Mouse (Mus musculus) brain, embryonic 14.5 days (tissue): Measurements from ENCODE around the gene Leo1.

Source experiments
- CTCF ChIP-seq: fragments of 200-500 bp; IDR thresholded peaks from 2 replicates; pipeline ENCODE4 v1.5.1; 2012; ENCODE audit warnings: inconsistent platforms, mild to moderate bottlenecking, moderate library complexity, borderline replicate concordance; ENCODE audit not compliant: insufficient read depth, insufficient read length; ENCODE audit errors: extremely low read depth
- POLR2A ChIP-seq: fragments of 200-500 bp; IDR thresholded peaks from 2 replicates; pipeline ENCODE4 v1.6.1; 2012; ENCODE audit warnings: mild to moderate bottlenecking, inconsistent platforms, borderline replicate concordance; ENCODE audit not compliant: poor library complexity, insufficient read depth, insufficient read length, severe bottlenecking; ENCODE audit errors: extremely low read depth

- TF ChIP-seq CTCF (no peak), POLR2A (no peak; the same call in 1 of the 2 replicates)
Measured at GRCm38 (mm10) chr9:75440796-75441666, at the start of gene Leo1.
